Mouse (Mus musculus): ENCODE measurements around the gene Hoxa13. TPM values are rescaled to one million over a fixed set of nuclear protein-coding genes. Genes with fewer than 3 reads are reported as not detected.

Gene Hoxa13
- polyA plus RNA-seq, 1 experiment from 2014 or later, result not detected

- Histone ChIP-seq H3K27me3 (replicated peaks; ENCODE audit: control insufficient read depth, insufficient read depth, low read length) (peaks cover 88% of the 10 kb centered on the region), H3K4me3 (replicated peaks; ENCODE audit: low read length) (no peak overlapping the region), H3K9me3 (ENCODE audit: control insufficient read depth, low read length) (no peaks in the 10 kb centered on the region), H3K36me3 (ENCODE audit: control insufficient read depth, insufficient read depth) (no peaks in the 10 kb centered on the region), H3K27ac (ENCODE audit: low read length) (no peak overlapping the region), H3K4me2 (ENCODE audit: low read length) (no peak overlapping the region), H3K4me1 (replicated peaks; ENCODE audit: control insufficient read depth, insufficient read depth, low read length) (no peaks in the 10 kb centered on the region; the same call in 1 of the 2 replicates), H3K9ac (replicated peaks; ENCODE audit: low read depth, low read length) (no peak overlapping the region)
- WGBS, result 1% methylated on average over 69 of the region's 70 CpGs
- no peak for ATAC-seq
These were observed 26.9 kb downstream of the Hoxa13 start for GRCm38 (mm10) chr6:52233546-52234427.

GRCm38 (mm10) chr6:52232984-52233545 lies 27.6 kb downstream of the Hoxa13 start:
- Histone ChIP-seq H3K36me3 (ENCODE audit: control insufficient read depth, insufficient read depth) (no peaks in the 10 kb centered on the region), H3K9ac (replicated peaks; ENCODE audit: low read depth, low read length) (no peak overlapping the region), H3K4me3 (replicated peaks; ENCODE audit: low read length) (no peak overlapping the region), H3K27ac (ENCODE audit: low read length) (no peak overlapping the region), H3K4me1 (replicated peaks; ENCODE audit: control insufficient read depth, insufficient read depth, low read length) (no peaks in the 10 kb centered on the region; the same call in 1 of the 2 replicates), H3K9me3 (ENCODE audit: control insufficient read depth, low read length) (no peaks in the 10 kb centered on the region), H3K4me2 (ENCODE audit: low read length) (no peak overlapping the region), H3K27me3 (replicated peaks; ENCODE audit: control insufficient read depth, insufficient read depth, low read length) (peaks cover 90% of the 10 kb centered on the region)
- no peak for ATAC-seq
- WGBS, result 2% methylated on average over 23 of the region's 23 CpGs

- Histone ChIP-seq H3K9ac (replicated peaks; ENCODE audit: low read depth, low read length) (no peak overlapping the region), H3K4me2 (ENCODE audit: low read length) (no peak overlapping the region), H3K9me3 (ENCODE audit: control insufficient read depth, low read length) (no peaks in the 10 kb centered on the region), H3K4me3 (replicated peaks; ENCODE audit: low read length) (no peak overlapping the region), H3K27me3 (replicated peaks; ENCODE audit: control insufficient read depth, insufficient read depth, low read length) (peaks cover 90% of the 10 kb centered on the region), H3K4me1 (replicated peaks; ENCODE audit: control insufficient read depth, insufficient read depth, low read length) (no peaks in the 10 kb centered on the region; the same call in 1 of the 2 replicates), H3K36me3 (ENCODE audit: control insufficient read depth, insufficient read depth) (no peaks in the 10 kb centered on the region), H3K27ac (ENCODE audit: low read length) (no peak overlapping the region)
- WGBS, result 1% methylated on average over 18 of the region's 18 CpGs
- no peak for ATAC-seq
These were observed 28.1 kb downstream of the Hoxa13 start for GRCm38 (mm10) chr6:52232568-52232965.

GRCm38 (mm10) chr6:52231885-52232567 lies 28.7 kb downstream of the Hoxa13 start:
- 0% methylated on average over 18 of the region's 18 CpGs for WGBS
- H3K27me3 ChIP-seq (replicated peaks; ENCODE audit: control insufficient read depth, insufficient read depth, low read length), result peaks cover 90% of the 10 kb centered on the region
- no peaks in the 10 kb centered on the region for H3K36me3 ChIP-seq (ENCODE audit: control insufficient read depth, insufficient read depth)
- ATAC-seq, result no peak
- H3K9me3 ChIP-seq (ENCODE audit: control insufficient read depth, low read length), result no peaks in the 10 kb centered on the region
- H3K4me3 ChIP-seq (replicated peaks; ENCODE audit: low read length), result no peak overlapping the region
- no peak overlapping the region for H3K27ac ChIP-seq (ENCODE audit: low read length)
- H3K4me2 ChIP-seq (ENCODE audit: low read length), result no peak overlapping the region
- no peak overlapping the region for H3K9ac ChIP-seq (replicated peaks; ENCODE audit: low read depth, low read length)
- no peaks in the 10 kb centered on the region; the same call in 1 of the 2 replicates for H3K4me1 ChIP-seq (replicated peaks; ENCODE audit: control insufficient read depth, insufficient read depth, low read length)

DNA sequence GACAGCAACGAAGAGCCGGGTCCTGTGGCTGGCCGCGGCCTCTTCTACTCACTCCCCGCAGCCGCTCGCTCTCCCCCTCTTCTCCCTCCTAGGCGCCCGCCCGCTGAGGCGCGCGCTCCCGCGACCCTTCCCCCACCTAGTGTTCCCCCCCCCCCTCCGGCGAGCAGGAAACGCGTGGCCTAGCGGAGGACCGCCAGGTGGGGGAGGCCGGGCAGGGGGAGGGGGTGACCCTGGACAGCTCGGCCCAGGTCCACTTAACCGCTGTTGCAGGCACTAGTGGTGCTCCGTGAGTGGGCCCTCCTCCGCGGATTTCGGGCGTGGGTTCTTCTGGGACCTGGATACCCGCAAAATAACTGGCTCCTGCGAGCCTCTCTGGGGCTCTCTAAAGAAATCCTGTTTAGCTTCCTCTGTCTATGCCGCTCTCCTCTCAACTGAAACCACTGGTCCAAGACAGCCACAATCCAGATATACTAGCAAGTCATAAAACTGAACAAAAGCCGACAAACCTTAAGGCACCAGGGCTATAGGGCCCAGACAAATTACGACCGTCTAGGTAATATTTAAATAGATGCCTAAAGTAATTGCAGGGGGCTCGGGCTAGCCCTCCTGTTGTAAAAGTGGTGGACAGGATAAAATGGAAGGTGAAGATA lies 30.0 kb downstream of the Hoxa13 start, which contains the start of gene Hoxa9:
TSS of gene Hoxa9 (minus strand) at position 574 of the 650 bp plus-strand sequence.
- Histone ChIP-seq H3K9ac (replicated peaks; ENCODE audit: low read depth, low read length) (no peak within 1 kb of the TSS), H3K4me3 (replicated peaks; ENCODE audit: low read length) (no peak within 1 kb of the TSS), H3K27ac (ENCODE audit: low read length) (no peak within 1 kb of the TSS), H3K27me3 (replicated peaks; ENCODE audit: control insufficient read depth, insufficient read depth, low read length) (peaks cover 90% of the 10 kb centered on the region), H3K9me3 (ENCODE audit: control insufficient read depth, low read length) (no peaks in the 10 kb centered on the region), H3K36me3 (ENCODE audit: control insufficient read depth, insufficient read depth) (no peaks in the 10 kb centered on the region), H3K4me1 (replicated peaks; ENCODE audit: control insufficient read depth, insufficient read depth, low read length) (no peaks in the 10 kb centered on the region; the same call in 1 of the 2 replicates), H3K4me2 (ENCODE audit: low read length) (no peak within 1 kb of the TSS)
- 2% methylated on average over 22 of the region's 36 CpGs for WGBS
- ATAC-seq, result no peak

GRCm38 (mm10) chr6:52229558-52230416 lies 30.9 kb downstream of the Hoxa13 start:
- H3K4me2 ChIP-seq (ENCODE audit: low read length), result no peak overlapping the region
- WGBS, result 2% methylated on average over 44 of the region's 44 CpGs
- H3K27ac ChIP-seq (ENCODE audit: low read length), result no peak overlapping the region
- no peaks in the 10 kb centered on the region for H3K36me3 ChIP-seq (ENCODE audit: control insufficient read depth, insufficient read depth)
- H3K9me3 ChIP-seq (ENCODE audit: control insufficient read depth, low read length), result no peaks in the 10 kb centered on the region
- no peak for ATAC-seq
- peaks cover 90% of the 10 kb centered on the region for H3K27me3 ChIP-seq (replicated peaks; ENCODE audit: control insufficient read depth, insufficient read depth, low read length)
- H3K9ac ChIP-seq (replicated peaks; ENCODE audit: low read depth, low read length), result no peak overlapping the region
- H3K4me1 ChIP-seq (replicated peaks; ENCODE audit: control insufficient read depth, insufficient read depth, low read length), result no peaks in the 10 kb centered on the region; the same call in 1 of the 2 replicates
- H3K4me3 ChIP-seq (replicated peaks; ENCODE audit: low read length), result no peak overlapping the region

DNA sequence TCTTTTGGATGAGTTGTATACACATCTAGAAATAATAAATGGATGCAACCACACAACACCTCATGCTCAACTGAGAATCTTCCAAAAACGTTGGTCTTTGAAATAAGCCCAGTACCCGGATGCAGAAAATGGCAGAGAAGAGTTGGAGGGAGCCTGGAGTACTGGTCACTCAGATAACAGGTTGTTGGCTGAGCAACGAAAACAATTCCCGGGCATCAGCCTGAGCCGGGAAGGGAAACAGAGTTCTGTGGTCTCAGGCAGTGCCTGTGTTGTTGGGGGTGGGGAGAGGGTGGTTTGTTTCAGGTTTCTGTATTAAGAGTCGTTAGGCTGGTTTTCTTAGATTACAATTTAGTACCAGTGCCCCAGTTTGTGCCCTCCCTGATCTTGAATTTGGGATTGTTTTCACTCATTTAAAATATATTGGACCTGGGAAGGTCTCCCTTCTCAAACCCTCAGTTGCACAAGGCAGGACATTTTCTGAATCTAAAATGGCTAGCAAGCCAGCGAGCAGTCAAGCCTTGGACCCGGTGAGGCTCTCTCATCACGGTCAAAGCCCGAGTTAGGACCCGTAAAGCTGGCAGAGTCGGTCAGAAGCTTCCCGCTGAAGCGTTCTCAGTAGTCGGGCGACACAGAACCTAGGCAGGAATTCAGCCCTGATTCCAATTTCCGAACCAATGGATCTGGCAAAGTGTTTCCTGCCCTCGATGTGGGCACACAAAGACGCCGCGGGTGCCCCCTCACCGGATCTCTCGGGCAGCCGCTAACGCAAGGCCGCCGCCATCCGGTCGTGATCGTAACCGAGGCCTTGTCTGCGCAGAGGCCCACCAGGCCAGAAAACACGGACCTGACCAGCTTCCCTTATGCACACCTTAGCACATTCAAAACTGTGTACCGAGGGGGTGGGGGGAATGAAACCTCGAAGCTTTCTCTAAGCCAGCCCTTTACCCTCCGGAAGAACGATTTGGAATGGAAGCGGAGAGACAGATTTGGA lies 31.9 kb downstream of the Hoxa13 start:
- no peak overlapping the region for H3K9ac ChIP-seq (replicated peaks; ENCODE audit: low read depth, low read length)
- H3K36me3 ChIP-seq (ENCODE audit: control insufficient read depth, insufficient read depth), result no peaks in the 10 kb centered on the region
- H3K4me1 ChIP-seq (replicated peaks; ENCODE audit: control insufficient read depth, insufficient read depth, low read length), result no peaks in the 10 kb centered on the region
- peaks cover 88% of the 10 kb centered on the region for H3K27me3 ChIP-seq (replicated peaks; ENCODE audit: control insufficient read depth, insufficient read depth, low read length)
- no peak for ATAC-seq
- no peak overlapping the region for H3K4me2 ChIP-seq (ENCODE audit: low read length)
- no peaks in the 10 kb centered on the region for H3K9me3 ChIP-seq (ENCODE audit: control insufficient read depth, low read length)
- no peak overlapping the region for H3K4me3 ChIP-seq (replicated peaks; ENCODE audit: low read length)
- no peak overlapping the region for H3K27ac ChIP-seq (ENCODE audit: low read length)
- 1% methylated on average over 38 of the region's 38 CpGs for WGBS

Measured in forebrain, embryonic 16.5 days (tissue).